Mouse (Mus musculus) stomach, embryonic 15.5 days (tissue): ENCODE measurements around the gene 1700001C19Rik. TPM values are rescaled to one million over a fixed set of nuclear protein-coding genes. Genes with fewer than 3 reads are reported as not detected.
A peak's percentile ranks its signal among the peaks of the same experiment; 100 is the strongest.

Experiments
- ATAC-seq: fragments of 200-750 bp; cut with Nextera tagmentation; 2 replicates; pipeline ENCODE4 v1.8.0; 2017; ENCODE audit warnings: low read depth, moderate number of reproducible peaks, moderate TSS enrichment; ENCODE audit not compliant: insufficient read depth, low FRiP score
- H3K27ac ChIP-seq: fragments of 300-500 bp; sonication (generic); 2 replicates; pipeline ENCODE4 v1.5.1; 2015; ENCODE audit warnings: mild to moderate bottlenecking, inconsistent platforms
- H3K27me3 ChIP-seq: fragments of 300-500 bp; sonication (generic); replicated peaks from 2 replicates; pipeline ENCODE4 v1.6.1; 2015; ENCODE audit warnings: inconsistent platforms
- H3K36me3 ChIP-seq: fragments of 300-500 bp; sonication (generic); 2 replicates; pipeline ENCODE4 v1.6.1; 2015; ENCODE audit warnings: inconsistent platforms
- H3K4me1 ChIP-seq: fragments of 300-500 bp; sonication (generic); 2 replicates; pipeline ENCODE4 v1.6.1; 2015; ENCODE audit warnings: inconsistent platforms
- H3K4me2 ChIP-seq: fragments of 300-500 bp; sonication (generic); 2 replicates; pipeline ENCODE4 v1.6.1; 2015; ENCODE audit warnings: mild to moderate bottlenecking, inconsistent platforms
- H3K4me3 ChIP-seq: fragments of 300-500 bp; sonication (generic); replicated peaks from 2 replicates; pipeline ENCODE4 v1.5.1; 2015; ENCODE audit warnings: inconsistent platforms
- H3K9ac ChIP-seq: fragments of 300-500 bp; sonication (generic); 2 replicates; pipeline ENCODE4 v1.6.1; 2015; ENCODE audit warnings: inconsistent platforms
- H3K9me3 ChIP-seq: fragments of 300-500 bp; sonication (generic); 2 replicates; pipeline ENCODE4 v1.6.1; 2016; ENCODE audit warnings: inconsistent platforms
- WGBS: fragments of 180-500 bp; shearing (Covaris S2); methylation state at CpG from one replicate; pipeline ENCODE4 v1.1.7; 2015; 5-methylcytosine and 5-hydroxymethylcytosine counted together
- polyA plus RNA-seq: library from polyadenylated mRNA; unstranded; fragments of >200 nt; fragmentation: Nextera tagmentation; extraction: Ambion mirVana; gene quantifications from 2 replicates; pipeline ENCODE4 v1.2.1, GENCODE M21; 2015

Gene 1700001C19Rik
- 0.12 and 0.37 TPM in 2 replicates for polyA plus RNA-seq

DNA sequence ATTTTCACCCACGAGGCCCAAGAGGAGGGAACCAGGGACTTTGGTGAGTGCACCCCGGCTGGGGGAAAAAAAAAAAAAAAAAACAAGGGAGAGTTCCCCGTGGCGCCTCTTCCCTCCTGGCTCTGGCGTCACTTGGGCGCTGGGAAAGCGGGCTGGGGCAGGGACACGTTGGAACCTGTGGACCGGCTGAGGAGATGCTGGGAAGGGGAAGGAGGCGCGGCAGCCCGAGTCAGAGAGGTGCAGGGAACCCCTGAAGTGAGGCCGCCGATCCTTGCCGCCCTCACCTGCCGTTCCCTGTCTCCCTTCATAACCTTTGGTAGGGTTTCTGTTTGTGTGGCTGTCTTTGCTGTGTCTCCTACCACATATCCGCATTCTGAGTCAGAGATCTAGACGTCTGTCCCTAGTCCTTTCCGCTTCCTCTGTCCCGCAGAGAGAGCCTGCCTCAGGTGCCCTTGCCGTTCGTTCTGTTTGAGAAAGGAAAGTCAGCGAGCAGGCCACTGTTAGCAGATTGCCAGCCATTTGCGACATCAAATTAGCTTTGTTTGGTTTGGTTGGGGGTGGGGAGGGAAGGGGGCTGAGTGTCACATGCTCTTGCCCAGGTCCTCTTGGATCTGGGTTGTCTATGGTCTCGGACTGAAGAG lies at the start of gene 1700001C19Rik:
TSS of gene 1700001C19Rik (minus strand) at position 470 of the 641 bp plus-strand sequence.
- Histone ChIP-seq H3K9ac (peak within 1 kb of the TSS; percentile 20; the same call in 1 of the 2 replicates), H3K4me3 (peak within 1 kb of the TSS; percentile 47), H3K36me3 (no peaks in the 10 kb centered on the region), H3K4me1 (peaks cover 19% of the 10 kb centered on the region; the same call in 1 of the 2 replicates), H3K9me3 (no peaks in the 10 kb centered on the region), H3K4me2 (peak within 1 kb of the TSS; percentile 66), H3K27me3 (0 out of 2 replicates have a peak, but pooled peaks cover 9% of the 10 kb centered on the region), H3K27ac (peak within 1 kb of the TSS; percentile 61)
- WGBS, result 3% methylated on average over 25 of the region's 25 CpGs
- ATAC-seq, result no peak

DNA sequence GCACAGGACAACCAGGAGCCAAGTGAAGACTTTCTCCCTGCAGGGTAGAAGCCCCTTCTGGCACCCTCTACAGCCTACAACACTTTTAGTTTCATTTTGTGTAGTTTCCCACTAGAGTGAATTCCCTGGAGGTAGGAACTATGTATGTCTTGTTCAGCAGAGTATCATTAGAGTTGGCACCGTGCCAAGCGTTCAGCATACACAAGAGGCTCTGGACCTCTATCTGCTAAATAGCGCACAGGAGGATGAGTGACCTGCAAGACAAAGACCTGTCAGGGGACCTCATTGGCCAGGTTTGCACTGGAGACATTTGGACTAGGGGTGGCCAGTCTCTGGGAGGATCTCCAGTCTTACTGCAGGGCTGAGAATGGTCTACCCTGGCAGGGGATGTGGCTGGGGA lies 48.6 kb upstream of the 1700001C19Rik start:
- no peak for ATAC-seq

DNA sequence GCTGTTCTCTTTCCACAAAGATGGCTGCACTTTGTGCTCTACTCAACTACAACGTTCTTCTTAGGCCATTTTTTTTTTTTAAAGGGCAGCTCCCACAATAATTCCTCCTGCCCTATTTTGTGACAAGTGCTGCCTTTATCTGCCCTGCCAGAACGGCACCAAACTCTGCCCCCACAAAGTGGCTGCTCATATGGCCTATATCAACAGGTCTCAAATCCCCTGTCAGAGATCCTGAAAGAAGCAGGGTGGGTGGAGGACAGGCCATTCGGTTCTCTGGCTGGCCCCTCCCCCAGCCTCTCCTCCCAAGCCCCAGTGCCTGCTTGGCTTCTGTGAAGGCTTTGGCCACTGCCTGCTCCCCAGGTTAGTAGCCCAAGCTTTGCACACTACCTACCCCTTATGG lies 47.8 kb upstream of the 1700001C19Rik start:
- 6% methylated on average over 3 of the region's 3 CpGs for WGBS
- 0 out of 2 replicates have a peak overlapping the region, but pooled peaks have one; percentile 19 for H3K4me2 ChIP-seq
- ATAC-seq, result no peak

More for the DNA sequence above, 48.6 kb upstream of the 1700001C19Rik start:
- H3K27ac ChIP-seq, result peak overlapping the region; percentile 87
- H3K27me3 ChIP-seq, result no peaks in the 10 kb centered on the region
- WGBS, result 73% methylated on average over 3 of the region's 3 CpGs
- peaks cover 25% of the 10 kb centered on the region for H3K36me3 ChIP-seq
- no peaks in the 10 kb centered on the region for H3K9me3 ChIP-seq
- no peak overlapping the region for H3K4me2 ChIP-seq
- H3K9ac ChIP-seq, result no peak overlapping the region
- peaks cover 25% of the 10 kb centered on the region for H3K4me1 ChIP-seq
- no peak overlapping the region for H3K4me3 ChIP-seq

DNA sequence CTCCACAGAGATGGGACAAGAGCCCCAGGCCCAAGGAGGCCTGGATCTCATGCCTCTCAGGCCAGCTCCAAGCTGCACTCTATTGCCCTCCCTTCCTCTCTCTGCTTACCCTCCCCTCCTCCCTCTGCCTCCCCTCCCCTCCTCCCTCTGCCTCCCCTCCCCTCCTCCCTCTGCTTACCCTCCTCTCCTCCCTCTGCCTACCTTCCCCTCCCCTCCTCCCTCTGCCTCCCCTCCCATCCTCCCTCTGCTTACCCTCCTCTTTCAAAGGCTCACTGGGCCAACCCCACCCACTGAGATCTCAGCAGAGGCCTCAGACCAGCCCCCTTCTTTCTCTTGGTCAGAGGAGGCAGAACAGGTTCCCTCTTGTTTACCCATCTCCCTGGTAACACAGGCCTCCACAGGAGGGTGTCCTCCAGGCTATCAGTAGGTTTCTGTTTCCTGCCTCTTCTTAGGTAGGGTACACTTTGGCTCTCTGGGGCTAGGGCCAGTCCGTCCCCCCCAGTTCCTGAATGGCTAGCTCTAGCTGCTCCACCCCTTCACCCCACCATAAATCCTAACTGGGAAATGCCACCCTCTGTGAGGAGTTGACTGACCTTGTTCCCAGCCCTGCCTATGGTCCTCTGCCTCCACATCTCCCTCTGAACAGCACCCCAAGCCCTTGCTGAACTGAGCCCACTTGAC lies 47.2 kb upstream of the 1700001C19Rik start:
- H3K4me1 ChIP-seq, result peaks cover 25% of the 10 kb centered on the region
- 20% methylated on average over 1 of the region's 1 CpGs for WGBS
- H3K9ac ChIP-seq, result no peak overlapping the region
- peaks cover 11% of the 10 kb centered on the region for H3K36me3 ChIP-seq
- H3K9me3 ChIP-seq, result no peaks in the 10 kb centered on the region
- ATAC-seq, result peak; percentile 91
- no peak overlapping the region for H3K4me3 ChIP-seq
- 0 out of 2 replicates have a peak overlapping the region, but pooled peaks have one; percentile 19 for H3K4me2 ChIP-seq
- no peaks in the 10 kb centered on the region for H3K27me3 ChIP-seq
- H3K27ac ChIP-seq, result peak overlapping the region; percentile 87

More for the DNA sequence above, 47.8 kb upstream of the 1700001C19Rik start:
- H3K9ac ChIP-seq, result no peak overlapping the region
- no peak overlapping the region for H3K4me3 ChIP-seq
- H3K27me3 ChIP-seq, result no peaks in the 10 kb centered on the region
- H3K36me3 ChIP-seq, result peaks cover 17% of the 10 kb centered on the region
- no peaks in the 10 kb centered on the region for H3K9me3 ChIP-seq
- peak overlapping the region; percentile 87 for H3K27ac ChIP-seq
- H3K4me1 ChIP-seq, result peaks cover 25% of the 10 kb centered on the region

DNA sequence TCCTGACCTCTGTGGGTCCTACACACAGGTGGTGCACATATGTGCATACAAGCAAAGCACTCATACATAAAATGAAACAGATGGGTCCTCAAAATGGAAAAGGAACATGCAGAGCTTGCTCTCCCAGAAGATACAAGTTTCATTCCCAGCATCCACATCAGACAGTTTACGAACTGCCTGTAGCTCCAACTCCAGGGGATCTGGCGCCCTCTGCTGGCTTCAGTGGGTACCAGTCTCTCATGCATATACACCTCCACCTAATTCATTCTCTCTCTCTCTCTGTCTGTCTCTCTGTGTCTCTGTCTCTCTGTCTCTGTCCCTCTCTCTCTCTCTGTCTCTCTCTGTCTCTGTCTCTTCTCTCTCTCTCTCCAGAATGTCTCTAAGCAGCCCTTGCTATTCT lies 45.2 kb upstream of the 1700001C19Rik start:
- no peaks in the 10 kb centered on the region for H3K27me3 ChIP-seq
- H3K4me1 ChIP-seq, result peaks cover 25% of the 10 kb centered on the region
- H3K9me3 ChIP-seq, result no peaks in the 10 kb centered on the region
- WGBS, result 54% methylated on average over 2 of the region's 2 CpGs
- no peaks in the 10 kb centered on the region for H3K36me3 ChIP-seq
- H3K4me2 ChIP-seq, result no peak overlapping the region
- H3K4me3 ChIP-seq, result no peak overlapping the region
- H3K9ac ChIP-seq, result no peak overlapping the region
- no peak overlapping the region for H3K27ac ChIP-seq
- ATAC-seq, result no peak

DNA sequence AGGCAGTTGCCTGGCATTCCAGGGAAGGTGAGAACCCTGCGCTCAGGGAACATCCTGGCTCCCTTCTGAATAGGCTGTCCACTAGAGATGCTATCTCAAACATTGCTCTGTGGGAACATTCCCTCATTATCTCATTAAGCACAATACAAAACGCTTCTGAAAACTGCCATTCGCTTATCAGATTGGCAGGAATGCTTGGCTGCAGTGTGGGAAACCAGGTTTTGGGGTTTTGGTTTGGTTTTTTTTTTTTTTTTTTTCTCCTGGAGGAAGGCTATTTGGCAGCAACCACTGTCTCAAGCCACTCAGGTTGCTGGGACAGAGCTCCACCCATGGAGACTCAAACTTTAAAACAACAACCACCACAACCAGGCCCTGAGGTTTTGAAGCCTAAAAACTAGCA lies 42.7 kb upstream of the 1700001C19Rik start:
- Histone ChIP-seq H3K4me3 (no peak overlapping the region), H3K27me3 (no peaks in the 10 kb centered on the region), H3K27ac (no peak overlapping the region), H3K4me1 (peaks cover 10% of the 10 kb centered on the region), H3K36me3 (no peaks in the 10 kb centered on the region), H3K4me2 (no peak overlapping the region), H3K9me3 (no peaks in the 10 kb centered on the region), H3K9ac (no peak overlapping the region)
- 49% methylated on average over 3 of the region's 3 CpGs for WGBS
- no peak for ATAC-seq

DNA sequence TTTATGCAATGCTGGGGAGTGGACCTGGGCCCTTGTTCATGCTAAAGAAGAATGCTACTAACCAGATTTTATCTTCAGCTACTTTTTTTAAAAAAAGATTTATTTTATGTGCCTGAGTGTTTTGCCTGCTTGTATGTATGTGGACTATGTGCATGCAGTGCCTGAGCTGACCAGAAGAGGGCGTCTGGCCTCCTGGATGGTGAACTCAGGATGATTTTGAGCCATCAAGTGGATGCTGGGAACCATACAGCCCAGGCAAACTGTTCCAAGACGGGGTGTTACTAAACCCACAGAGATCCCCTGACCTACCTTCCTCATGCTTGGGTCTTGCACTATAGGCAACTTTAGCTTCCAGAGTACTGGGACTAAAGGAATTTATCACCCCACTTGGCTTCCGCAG lies 38.5 kb upstream of the 1700001C19Rik start:
- Histone ChIP-seq H3K36me3 (no peaks in the 10 kb centered on the region), H3K27me3 (no peaks in the 10 kb centered on the region), H3K4me1 (peaks cover 17% of the 10 kb centered on the region), H3K27ac (no peak overlapping the region), H3K9ac (no peak overlapping the region), H3K4me3 (no peak overlapping the region), H3K4me2 (no peak overlapping the region), H3K9me3 (no peaks in the 10 kb centered on the region)
- WGBS, result 65% methylated on average over 3 of the region's 3 CpGs
- ATAC-seq, result no peak

DNA sequence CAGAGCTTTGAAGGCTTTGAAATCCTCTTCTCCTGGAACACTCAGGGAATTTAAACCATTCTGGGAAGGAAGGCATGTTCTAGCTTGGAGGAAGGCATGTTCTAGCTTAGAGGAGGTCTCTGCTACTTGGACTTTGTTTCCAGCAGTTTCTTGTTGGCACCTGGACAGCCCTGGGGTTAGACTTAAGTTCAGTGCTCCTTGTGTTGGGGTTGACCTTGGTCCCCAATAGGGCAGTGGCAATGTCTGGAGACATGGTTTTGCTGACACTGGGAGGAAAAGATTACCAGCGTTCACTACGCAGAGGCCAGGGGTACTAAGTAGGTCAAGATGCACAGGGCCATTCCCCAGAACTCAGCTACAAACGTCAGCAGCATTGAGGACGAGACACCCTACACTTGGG lies 38.0 kb upstream of the 1700001C19Rik start:
- Histone ChIP-seq H3K4me2 (no peak overlapping the region), H3K27me3 (no peaks in the 10 kb centered on the region), H3K4me1 (peaks cover 20% of the 10 kb centered on the region), H3K9me3 (no peaks in the 10 kb centered on the region), H3K36me3 (no peaks in the 10 kb centered on the region), H3K4me3 (no peak overlapping the region), H3K9ac (no peak overlapping the region), H3K27ac (no peak overlapping the region)
- no peak for ATAC-seq
- 82% methylated on average over 4 of the region's 4 CpGs for WGBS

DNA sequence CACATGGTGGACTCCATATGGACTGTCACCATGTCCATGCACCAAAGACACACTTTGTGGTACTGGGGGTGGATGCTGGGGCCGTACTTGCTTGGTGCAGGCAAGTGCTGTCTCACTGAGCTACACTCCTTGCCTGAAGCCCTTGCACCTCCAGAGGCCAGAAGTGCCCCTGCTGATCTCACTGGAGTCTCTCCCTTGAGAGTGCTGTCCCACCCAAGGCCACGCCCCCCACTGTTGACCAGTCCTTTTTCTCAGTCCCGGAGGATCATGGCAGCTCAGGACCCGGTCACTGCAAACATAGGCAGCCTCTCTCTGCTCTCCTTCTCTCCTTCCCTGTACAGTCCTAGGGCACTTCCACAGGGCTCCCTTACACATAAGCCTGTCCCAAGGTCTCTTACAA lies 37.1 kb upstream of the 1700001C19Rik start:
- no peaks in the 10 kb centered on the region for H3K9me3 ChIP-seq
- H3K27me3 ChIP-seq, result no peaks in the 10 kb centered on the region
- no peak overlapping the region for H3K9ac ChIP-seq
- H3K4me1 ChIP-seq, result peaks cover 27% of the 10 kb centered on the region
- no peak overlapping the region for H3K4me2 ChIP-seq
- no peak for ATAC-seq
- no peaks in the 10 kb centered on the region for H3K36me3 ChIP-seq
- no peak overlapping the region for H3K27ac ChIP-seq
- H3K4me3 ChIP-seq, result no peak overlapping the region
- WGBS, result 62% methylated on average over 4 of the region's 4 CpGs

DNA sequence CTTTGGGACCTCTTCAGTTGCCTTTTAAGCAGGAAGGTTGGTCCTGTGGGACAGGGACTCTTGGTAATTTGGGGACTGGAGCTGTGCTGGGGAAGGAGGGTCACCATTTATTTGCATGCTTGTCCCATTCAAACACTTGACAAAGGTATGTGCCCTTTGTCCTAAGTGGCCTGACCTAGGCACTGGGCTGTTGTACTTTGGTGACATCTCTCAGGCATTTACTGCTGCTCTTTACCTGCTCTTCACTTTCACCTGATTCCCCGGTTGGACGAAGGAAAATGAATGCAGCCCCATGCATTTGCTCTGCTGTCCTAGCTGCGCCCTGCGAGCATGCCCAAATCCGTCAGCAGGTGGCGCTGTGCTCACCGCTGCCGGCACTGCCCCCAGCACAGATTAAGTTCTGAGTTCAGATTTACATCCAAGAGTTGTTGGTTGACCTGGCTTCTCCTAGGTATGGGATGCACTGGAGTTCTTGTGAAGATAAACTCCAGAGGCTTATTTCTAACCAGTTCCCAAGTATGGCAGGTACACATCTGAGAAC lies 36.3 kb upstream of the 1700001C19Rik start:
- no peak for ATAC-seq
- WGBS, result 16% methylated on average over 8 of the region's 8 CpGs
- H3K27me3 ChIP-seq, result no peaks in the 10 kb centered on the region
- H3K4me2 ChIP-seq, result no peak overlapping the region
- peaks cover 27% of the 10 kb centered on the region for H3K4me1 ChIP-seq
- no peaks in the 10 kb centered on the region for H3K9me3 ChIP-seq
- no peaks in the 10 kb centered on the region for H3K36me3 ChIP-seq
- H3K4me3 ChIP-seq, result no peak overlapping the region
- H3K27ac ChIP-seq, result peak overlapping the region; percentile 13; the same call in 1 of the 2 replicates
- no peak overlapping the region for H3K9ac ChIP-seq

DNA sequence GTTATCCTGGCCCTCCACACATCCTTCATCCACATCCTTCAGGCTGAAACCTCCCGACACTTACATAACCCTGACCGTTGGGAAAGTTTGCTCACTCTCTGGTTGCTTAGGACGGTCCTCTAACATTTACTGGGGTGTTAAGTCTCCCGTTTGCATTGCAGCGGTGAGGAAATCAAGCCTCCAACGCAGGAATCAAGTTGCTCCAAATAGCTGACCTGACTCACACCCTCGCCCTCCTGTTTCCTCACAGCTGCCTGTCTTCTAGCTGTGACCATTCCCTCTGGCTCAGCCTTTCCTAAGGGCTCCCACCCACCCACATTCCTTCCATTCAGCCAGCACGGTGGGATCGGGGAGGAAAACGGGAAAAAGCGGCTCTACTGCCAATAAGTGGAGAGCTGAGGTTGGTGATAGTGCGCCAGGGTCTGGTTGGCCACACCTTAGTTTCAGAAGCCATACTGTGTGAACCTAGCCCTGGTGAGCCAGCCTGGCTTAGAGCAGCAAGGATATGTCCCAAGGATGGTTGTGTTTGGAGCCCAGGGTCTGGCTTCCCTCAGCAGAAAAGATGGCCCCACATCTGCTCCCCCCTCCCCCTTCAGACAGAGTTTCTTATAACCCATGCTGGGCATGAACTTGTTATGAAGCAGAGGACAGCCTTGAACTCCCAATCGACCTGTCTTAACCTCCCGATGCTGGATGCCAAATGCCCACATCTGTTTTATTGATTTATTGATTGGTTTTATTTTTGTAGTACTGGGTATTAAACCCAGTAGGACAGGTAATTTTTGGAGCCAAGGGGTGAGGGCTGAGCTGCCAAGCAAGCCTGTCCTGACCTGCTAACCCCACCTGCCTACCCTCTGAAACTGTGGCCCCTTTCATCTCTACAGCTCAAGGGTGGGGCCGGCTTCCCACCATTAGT lies 35.5 kb upstream of the 1700001C19Rik start:
- no peak overlapping the region for H3K4me3 ChIP-seq
- WGBS, result 27% methylated on average over 15 of the region's 15 CpGs
- no peaks in the 10 kb centered on the region for H3K27me3 ChIP-seq
- H3K36me3 ChIP-seq, result no peaks in the 10 kb centered on the region
- H3K9me3 ChIP-seq, result no peaks in the 10 kb centered on the region
- no peak for ATAC-seq
- H3K9ac ChIP-seq, result no peak overlapping the region
- H3K4me2 ChIP-seq, result no peak overlapping the region
- H3K27ac ChIP-seq, result peak overlapping the region; percentile 74
- H3K4me1 ChIP-seq, result peaks cover 28% of the 10 kb centered on the region
